Mouse (Mus musculus): ENCODE results near the gene Fam240a.

GRCm38 (mm10) chr9:110945926-110946325, 29.3 kb upstream of the Fam240a start, which contains the start of gene Tdgf1:
- TF ChIP-seq CTCF (IDR thresholded peaks at IDR 0.05; ENCODE audit: low read depth, low read length) (no peak), GATA1 (IDR thresholded peaks at IDR 0.05; ENCODE audit: borderline replicate concordance, low read length) (no peak)
